Mouse (Mus musculus): ENCODE measurements around the gene Gm21974.

DNA sequence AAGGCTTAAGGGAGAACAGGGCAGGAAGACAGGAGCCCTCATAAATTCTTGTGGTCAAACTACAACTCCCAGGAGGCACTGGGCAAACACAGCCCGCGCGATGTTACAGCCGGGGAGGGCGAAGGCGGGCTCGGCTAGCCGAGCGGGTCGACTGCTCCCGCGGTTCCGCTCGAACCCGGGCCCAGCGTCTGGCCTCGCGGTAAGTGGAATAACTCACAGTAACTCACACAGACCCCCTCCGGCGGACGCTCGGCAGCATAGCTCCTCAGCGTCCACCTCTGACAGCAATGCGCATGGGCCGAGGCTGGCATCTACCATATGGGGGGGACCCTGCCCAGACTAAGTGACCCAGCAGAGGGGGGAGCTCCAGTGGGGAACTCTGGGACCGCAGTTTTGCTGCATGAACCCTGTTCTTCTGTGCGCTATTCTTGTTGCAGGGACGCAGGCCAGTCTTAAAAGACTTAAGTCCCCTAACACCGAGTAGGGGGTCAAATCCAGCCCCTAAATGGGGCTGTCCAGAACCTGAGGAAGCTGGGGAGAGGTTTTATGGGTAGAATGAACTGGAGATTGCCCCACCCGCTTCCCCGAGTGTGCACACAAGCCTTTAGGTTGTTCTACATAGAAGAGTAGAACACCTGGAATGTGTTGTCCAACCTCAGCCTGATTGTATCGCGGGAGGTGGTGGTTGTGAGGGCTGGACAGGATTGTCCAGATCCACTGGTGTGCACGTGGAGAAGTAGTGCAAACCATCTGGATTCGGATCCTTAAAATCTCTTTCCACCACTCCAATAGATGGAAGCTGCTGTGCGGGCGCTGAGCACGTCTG lies 8.9 kb upstream of the Gm21974 start, which contains the start of gene Bckdk:
- TF ChIP-seq CTCF (IDR thresholded peaks at IDR 0.05; ENCODE audit: borderline replicate concordance, control insufficient read depth, extremely low read depth, insufficient read depth, low read length, poor library complexity) (0 out of 2 replicates have a peak, but pooled peaks have one; percentile 16), POLR2A (IDR thresholded peaks at IDR 0.05; ENCODE audit: control insufficient read depth, extremely low read depth, insufficient read depth, low read length, poor library complexity) (peak; percentile 40; the same call in 1 of the 2 replicates)

Data from thymus, adult 2 months (tissue).